Mouse (Mus musculus) spleen, adult 2 months (tissue): ENCODE results near the gene Klrc3.
"Not testable (repeated sequence)": the region's sequence is repeated elsewhere in the genome, so short reads cannot be mapped to it uniquely, and the experiment has no call there.

Experiments
- CTCF ChIP-seq: fragments of 200-500 bp; IDR thresholded peaks from 2 replicates; pipeline ENCODE4 v1.5.1; 2011; ENCODE audit warnings: mild to moderate bottlenecking, inconsistent platforms; ENCODE audit not compliant: insufficient read depth, insufficient read length, insufficient replicate concordance; ENCODE audit errors: extremely low read depth
- POLR2A ChIP-seq: fragments of 200-500 bp; IDR thresholded peaks from 2 replicates; pipeline ENCODE4 v1.6.1; 2011; ENCODE audit warnings: low read depth, low read length, inconsistent platforms

DNA sequence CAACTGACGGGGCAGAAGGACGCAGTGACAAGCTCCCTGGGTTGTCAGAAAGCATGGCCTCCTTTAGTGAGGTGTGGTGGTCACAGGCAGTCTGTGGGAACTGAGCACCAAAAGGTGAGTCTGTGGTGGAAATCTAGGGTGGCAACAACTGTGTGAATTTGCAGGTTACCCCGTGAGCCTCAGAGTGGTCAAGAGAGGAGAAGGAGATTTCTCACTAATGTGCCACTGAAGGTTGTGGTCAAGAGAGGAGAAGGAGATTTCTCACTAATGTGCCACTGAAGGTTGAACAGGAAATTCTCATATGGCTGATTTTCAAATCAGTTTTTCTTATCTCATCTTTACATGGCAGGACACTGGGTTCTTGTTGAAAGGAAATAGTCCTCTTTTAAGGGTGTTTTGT is 18.2 kb upstream of the Klrc3 start:
- not testable (repeated sequence) for TF ChIP-seq CTCF, POLR2A
